Mouse (Mus musculus): ENCODE data around the gene Serp2. TPM values are rescaled to one million over a fixed set of nuclear protein-coding genes. Genes with fewer than 3 reads are reported as not detected.

Gene Serp2
- polyA plus RNA-seq, 2 experiments, result 0.63 to 1.3 TPM

- Histone ChIP-seq H3K27me3 (ENCODE audit: control insufficient read depth, insufficient read depth, low read length) (no peaks in the 10 kb centered on the region), H3K27ac (no peak overlapping the region), H3K36me3 (replicated peaks; ENCODE audit: control insufficient read depth, insufficient read depth, low read depth) (no peaks in the 10 kb centered on the region), H3K4me2 (ENCODE audit: low read depth) (no peak overlapping the region), H3K4me1 (replicated peaks; ENCODE audit: control insufficient read depth in 2 of 2, insufficient read depth in 2 of 2, low read length in 1 of 2) (peaks cover 27 to 39% of the 10 kb centered on the region in 2 experiments), H3K9ac (replicated peaks) (no peak overlapping the region), H3K4me3 (ENCODE audit: insufficient read depth in 1 of 2, low read depth in 2 of 2, low read length in 2 of 2) (no peak overlapping the region), H3K9me3 (ENCODE audit: control insufficient read depth, low read length) (no peaks in the 10 kb centered on the region)
- 64% methylated on average over 7 of the region's 7 CpGs for WGBS (ENCODE audit: insufficient replicate concordance)
- ATAC-seq (ENCODE audit: insufficient read depth), result no peak
- no peak for TF ChIP-seq EP300 (IDR thresholded peaks at IDR 0.05; ENCODE audit: low read depth)
- no peak for DNase-seq (ENCODE audit: low read depth in 3 of 3, low spot score in 3 of 3)
These were observed 13.6 kb upstream of the Serp2 start for GRCm38 (mm10) chr14:76570292-76570691.

- Histone ChIP-seq H3K4me1 (replicated peaks; ENCODE audit: control insufficient read depth in 2 of 2, insufficient read depth in 2 of 2, low read length in 1 of 2) (peaks cover 27 to 39% of the 10 kb centered on the region in 2 experiments), H3K9me3 (ENCODE audit: control insufficient read depth, low read length) (no peaks in the 10 kb centered on the region), H3K4me2 (ENCODE audit: low read depth) (peak overlapping the region; percentile 60), H3K27ac (peak overlapping the region; percentile 73), H3K36me3 (replicated peaks; ENCODE audit: control insufficient read depth, insufficient read depth, low read depth) (no peaks in the 10 kb centered on the region), H3K9ac (replicated peaks) (peak overlapping the region; percentile 14), H3K4me3 (ENCODE audit: insufficient read depth in 1 of 2, low read depth in 2 of 2, low read length in 2 of 2) (peak overlapping the region in 1 of 2 experiments; percentile 11; a peak in 1 of 4 replicates), H3K27me3 (ENCODE audit: control insufficient read depth, insufficient read depth, low read length) (no peaks in the 10 kb centered on the region)
- peak; percentile 52 to 57 (median 56) for DNase-seq (ENCODE audit: low read depth in 3 of 3, low spot score in 3 of 3)
- TF ChIP-seq EP300 (IDR thresholded peaks at IDR 0.05; ENCODE audit: low read depth), result peak; percentile 76
- TF ChIP-seq CTCF (IDR thresholded peaks at IDR 0.05; ENCODE audit: low read depth), result no peak
- peak; percentile 86 for ATAC-seq (ENCODE audit: insufficient read depth)
- 3% methylated on average over 9 of the region's 9 CpGs for WGBS (ENCODE audit: insufficient replicate concordance)
These were observed 12.7 kb upstream of the Serp2 start for GRCm38 (mm10) chr14:76569271-76569961.

GRCm38 (mm10) chr14:76568548-76568947, 11.9 kb upstream of the Serp2 start:
- WGBS (ENCODE audit: insufficient replicate concordance), result 21% methylated on average over 9 of the region's 9 CpGs
- Histone ChIP-seq H3K9ac (replicated peaks) (peak overlapping the region; percentile 7; the same call in 1 of the 2 replicates), H3K4me1 (replicated peaks; ENCODE audit: control insufficient read depth in 2 of 2, insufficient read depth in 2 of 2, low read length in 1 of 2) (peaks cover 27 to 39% of the 10 kb centered on the region in 2 experiments), H3K36me3 (replicated peaks; ENCODE audit: control insufficient read depth, insufficient read depth, low read depth) (no peaks in the 10 kb centered on the region), H3K27me3 (ENCODE audit: control insufficient read depth, insufficient read depth, low read length) (no peaks in the 10 kb centered on the region), H3K27ac (peak overlapping the region; percentile 73), H3K4me3 (ENCODE audit: insufficient read depth in 1 of 2, low read depth in 2 of 2, low read length in 2 of 2) (no peak overlapping the region), H3K9me3 (ENCODE audit: control insufficient read depth, low read length) (no peaks in the 10 kb centered on the region), H3K4me2 (ENCODE audit: low read depth) (peak overlapping the region; percentile 60)
- ATAC-seq (ENCODE audit: insufficient read depth) (peak; percentile 66), DNase-seq (ENCODE audit: low read depth in 3 of 3, low spot score in 3 of 3) (no peak)
- TF ChIP-seq EP300 (IDR thresholded peaks at IDR 0.05; ENCODE audit: low read depth) (no peak), CTCF (IDR thresholded peaks at IDR 0.05; ENCODE audit: low read depth) (no peak)

- Histone ChIP-seq H3K9ac (replicated peaks) (no peak overlapping the region), H3K9me3 (ENCODE audit: control insufficient read depth, low read length) (no peaks in the 10 kb centered on the region), H3K4me2 (ENCODE audit: low read depth) (no peak overlapping the region), H3K27me3 (ENCODE audit: control insufficient read depth, insufficient read depth, low read length) (no peaks in the 10 kb centered on the region), H3K4me1 (replicated peaks; ENCODE audit: control insufficient read depth in 2 of 2, insufficient read depth in 2 of 2, low read length in 1 of 2) (peaks cover 27 to 39% of the 10 kb centered on the region in 2 experiments), H3K27ac (no peak overlapping the region), H3K36me3 (replicated peaks; ENCODE audit: control insufficient read depth, insufficient read depth, low read depth) (no peaks in the 10 kb centered on the region), H3K4me3 (ENCODE audit: insufficient read depth in 1 of 2, low read depth in 2 of 2, low read length in 2 of 2) (no peak overlapping the region)
- WGBS (ENCODE audit: insufficient replicate concordance), result 73% methylated on average over 1 of the region's 1 CpGs
- no peak for DNase-seq (ENCODE audit: low read depth in 3 of 3, low spot score in 3 of 3)
- TF ChIP-seq EP300 (IDR thresholded peaks at IDR 0.05; ENCODE audit: low read depth) (no peak), CTCF (IDR thresholded peaks at IDR 0.05; ENCODE audit: low read depth) (no peak)
- no peak for ATAC-seq (ENCODE audit: insufficient read depth)
These were observed 10.6 kb upstream of the Serp2 start for GRCm38 (mm10) chr14:76567280-76567679.

GRCm38 (mm10) chr14:76566711-76567110, 10.0 kb upstream of the Serp2 start:
- no peak overlapping the region for H3K4me2 ChIP-seq (ENCODE audit: low read depth)
- no peak overlapping the region for H3K27ac ChIP-seq
- WGBS (ENCODE audit: insufficient replicate concordance), result 75% methylated on average over 8 of the region's 8 CpGs

More at GRCm38 (mm10) chr14:76566711-76567110, 10.0 kb upstream of the Serp2 start:
- no peak overlapping the region for H3K9ac ChIP-seq (replicated peaks)
- H3K36me3 ChIP-seq (replicated peaks; ENCODE audit: control insufficient read depth, insufficient read depth, low read depth), result no peaks in the 10 kb centered on the region
- TF ChIP-seq EP300 (IDR thresholded peaks at IDR 0.05; ENCODE audit: low read depth) (no peak), CTCF (IDR thresholded peaks at IDR 0.05; ENCODE audit: low read depth) (no peak)
- DNase-seq (ENCODE audit: low read depth in 3 of 3, low spot score in 3 of 3) (no peak), ATAC-seq (ENCODE audit: insufficient read depth) (no peak)
- no peak overlapping the region for H3K4me3 ChIP-seq (ENCODE audit: insufficient read depth in 1 of 2, low read depth in 2 of 2, low read length in 2 of 2)
- H3K27me3 ChIP-seq (ENCODE audit: control insufficient read depth, insufficient read depth, low read length), result no peaks in the 10 kb centered on the region
- no peaks in the 10 kb centered on the region for H3K9me3 ChIP-seq (ENCODE audit: control insufficient read depth, low read length)
- peaks cover 27 to 39% of the 10 kb centered on the region in 2 experiments for H3K4me1 ChIP-seq (replicated peaks; ENCODE audit: control insufficient read depth in 2 of 2, insufficient read depth in 2 of 2, low read length in 1 of 2)

Data from liver, embryonic 14.5 days (tissue).